Mouse (Mus musculus) lung, adult 2 months (tissue): ENCODE results near the gene Ndufa9.

ENCODE experiments used
- CTCF ChIP-seq: fragments of 200-500 bp; IDR thresholded peaks from 2 replicates; pipeline ENCODE4 v1.5.1; 2011; ENCODE audit warnings: mild to moderate bottlenecking, low read length, control low read depth; ENCODE audit not compliant: insufficient read depth
- POLR2A ChIP-seq: fragments of 200-500 bp; IDR thresholded peaks from 2 replicates; pipeline ENCODE4 v1.6.1; 2011; ENCODE audit warnings: low read depth, mild to moderate bottlenecking, control low read depth, low read length, borderline replicate concordance; ENCODE audit errors: extremely low read depth

- TF ChIP-seq CTCF = peak; percentile 37; the same call in 1 of the 2 replicates
- no peak for TF ChIP-seq POLR2A
These were observed 57.0 kb downstream of the Ndufa9 start for GRCm38 (mm10) chr6:126791964-126792363.
